Mouse (Mus musculus) fibroblast of lung, adult 2 months (primary cell): ENCODE results near the gene Psmb8.
"Not testable (repeated sequence)": the region's sequence is repeated elsewhere in the genome, so short reads cannot be mapped to it uniquely, and the experiment has no call there.

Experiments used
- DNase-seq: peaks from one replicate; pipeline ENCODE4 v3.0.0-alpha.2; 2011; ENCODE audit warnings: low read depth

Gene Psmb8

GRCm38 (mm10) chr17:34213936-34214335 lies 16.4 kb downstream of the Psmb8 start:
- no peak for DNase-seq

GRCm38 (mm10) chr17:34215176-34215575 lies 17.7 kb downstream of the Psmb8 start:
- no peak for DNase-seq

- no peak for DNase-seq
Observed at GRCm38 (mm10) chr17:34217216-34217928, 19.9 kb downstream of the Psmb8 start.

- DNase-seq: no peak
Observed at GRCm38 (mm10) chr17:34217986-34218385, 20.5 kb downstream of the Psmb8 start.

GRCm38 (mm10) chr17:34218675-34219074 lies 21.2 kb downstream of the Psmb8 start:
- DNase-seq: peak; percentile 97

GRCm38 (mm10) chr17:34219096-34219495 lies 21.6 kb downstream of the Psmb8 start:
- not testable (repeated sequence) for DNase-seq

- DNase-seq: not testable (repeated sequence)
Observed at GRCm38 (mm10) chr17:34219801-34220200, 22.3 kb downstream of the Psmb8 start.

GRCm38 (mm10) chr17:34220401-34220800 lies 22.9 kb downstream of the Psmb8 start:
- not testable (repeated sequence) for DNase-seq

GRCm38 (mm10) chr17:34224816-34225215 lies 27.3 kb downstream of the Psmb8 start:
- DNase-seq: no peak

- no peak for DNase-seq
Observed at GRCm38 (mm10) chr17:34225426-34225825, 27.9 kb downstream of the Psmb8 start.

- DNase-seq: not testable (repeated sequence)
Observed at GRCm38 (mm10) chr17:34225911-34226310, 28.4 kb downstream of the Psmb8 start.

GRCm38 (mm10) chr17:34230971-34231370 lies 33.5 kb downstream of the Psmb8 start:
- not testable (repeated sequence) for DNase-seq

GRCm38 (mm10) chr17:34232021-34232420 lies 34.5 kb downstream of the Psmb8 start:
- DNase-seq: not testable (repeated sequence)

GRCm38 (mm10) chr17:34234926-34235325 lies 37.4 kb downstream of the Psmb8 start:
- peak; percentile 61 for DNase-seq

GRCm38 (mm10) chr17:34236691-34237090 lies 39.2 kb downstream of the Psmb8 start:
- peak; percentile 18 for DNase-seq

- no peak for DNase-seq
Observed at GRCm38 (mm10) chr17:34237741-34238140, 40.2 kb downstream of the Psmb8 start.

- DNase-seq: no peak
Observed at GRCm38 (mm10) chr17:34238706-34239105, 41.2 kb downstream of the Psmb8 start, which contains the start of gene H2-Ob. Gene H2-Ob, plus strand, starts transcription at chr17:34238903.

GRCm38 (mm10) chr17:34239601-34240041 lies 42.1 kb downstream of the Psmb8 start:
- DNase-seq: no peak

- DNase-seq: no peak
Observed at GRCm38 (mm10) chr17:34240366-34240765, 42.8 kb downstream of the Psmb8 start.

GRCm38 (mm10) chr17:34240916-34241315 lies 43.4 kb downstream of the Psmb8 start:
- no peak for DNase-seq

- no peak for DNase-seq
Observed at GRCm38 (mm10) chr17:34244656-34245055, 47.1 kb downstream of the Psmb8 start.

GRCm38 (mm10) chr17:34247047-34247446 lies 49.5 kb downstream of the Psmb8 start:
- DNase-seq: no peak

GRCm38 (mm10) chr17:34248764-34249163 lies 51.2 kb downstream of the Psmb8 start:
- no peak for DNase-seq

GRCm38 (mm10) chr17:34249361-34249760 lies 51.8 kb downstream of the Psmb8 start:
- no peak for DNase-seq
